Mouse (Mus musculus) heart, adult 2 months (tissue): ENCODE measurements around the gene B3gnt2.
A peak's percentile ranks its signal among the peaks of the same experiment; 100 is the strongest.

Experiments used
- CTCF ChIP-seq: fragments of 200-600 bp; IDR thresholded peaks from 2 replicates; pipeline ENCODE4 v1.8.1; 2022; ENCODE audit warnings: antibody characterized with exemption, mild to moderate bottlenecking, moderate library complexity
- EP300 ChIP-seq: fragments of 200-500 bp; IDR thresholded peaks from 2 replicates; pipeline ENCODE4 v1.6.1; 2011; ENCODE audit warnings: low read depth, low read length, control low read depth; ENCODE audit not compliant: insufficient read depth
- POLR2A ChIP-seq: fragments of 200-500 bp; IDR thresholded peaks from 2 replicates; pipeline ENCODE4 v1.6.1; 2011; ENCODE audit warnings: mild to moderate bottlenecking, low read depth, low read length, control low read depth; ENCODE audit not compliant: insufficient read depth

DNA sequence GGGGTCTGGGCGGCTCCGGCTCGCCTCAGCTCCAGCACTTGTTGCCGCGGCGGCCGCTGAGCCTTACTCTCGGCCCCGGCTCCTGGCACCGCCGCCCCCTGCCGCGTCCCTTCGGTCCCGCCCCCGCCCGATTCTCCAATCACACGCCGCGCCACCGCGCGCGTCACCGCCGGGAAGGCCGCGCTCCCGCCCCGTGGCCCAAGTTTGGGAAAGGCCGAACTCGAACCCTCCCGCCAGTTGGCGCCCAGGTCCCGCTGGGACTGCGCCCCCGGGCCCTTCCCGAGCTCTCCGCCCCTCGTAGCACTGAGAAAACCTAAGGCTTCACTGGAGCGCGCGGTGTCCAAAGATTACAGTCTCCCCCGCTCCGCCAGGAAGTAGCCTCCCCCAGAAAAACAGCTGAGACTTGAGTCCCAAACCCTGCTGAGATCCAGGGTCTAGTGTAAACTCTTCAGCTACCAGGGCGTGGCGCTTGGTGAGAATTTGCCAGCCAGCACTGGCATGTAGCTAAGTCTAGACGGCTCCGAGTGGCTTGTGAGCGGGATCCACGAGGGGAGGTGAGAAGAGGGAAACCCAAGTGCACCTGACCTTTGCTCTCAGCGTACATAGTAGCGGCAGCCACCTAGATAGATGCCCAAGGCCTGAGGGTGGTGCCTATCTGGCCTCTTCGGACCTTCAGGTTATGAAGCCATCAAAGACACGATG, 977 bp downstream of the B3gnt2 start:
- peak; percentile 92 for TF ChIP-seq POLR2A
- peak; percentile 39 for TF ChIP-seq CTCF
- TF ChIP-seq EP300 = 0 out of 2 replicates have a peak, but pooled peaks have one; percentile 18
